Mouse (Mus musculus): ENCODE results near the gene Eya4. TPM values are rescaled to one million over a fixed set of nuclear protein-coding genes. Genes with fewer than 3 reads are reported as not detected.
A peak's percentile ranks its signal among the peaks of the same experiment; 100 is the strongest.

Gene Eya4
- polyA plus RNA-seq, 1 experiment from 2014 or later, result 7.8 TPM

GRCm38 (mm10) chr10:23230863-23231262 is 119.7 kb downstream of the Eya4 start:
- WGBS, result 64% methylated on average over 5 of the region's 5 CpGs
- no peak for ATAC-seq (ENCODE audit: insufficient number of reproducible peaks, low FRiP score, low TSS enrichment, low read depth)

GRCm38 (mm10) chr10:23223336-23223735 is 127.2 kb downstream of the Eya4 start:
- Histone ChIP-seq H3K27me3 (no peaks in the 10 kb centered on the region), H3K36me3 (no peaks in the 10 kb centered on the region), H3K4me2 (replicated peaks) (no peak overlapping the region), H3K9me3 (replicated peaks) (no peaks in the 10 kb centered on the region), H3K4me1 (0 out of 2 replicates have a peak, but pooled peaks cover 3% of the 10 kb centered on the region), H3K9ac (no peak overlapping the region), H3K4me3 (replicated peaks) (no peak overlapping the region), H3K27ac (replicated peaks) (no peak overlapping the region)
- 64% methylated on average over 5 of the region's 5 CpGs for WGBS
- no peak for ATAC-seq (ENCODE audit: insufficient number of reproducible peaks, low FRiP score, low TSS enrichment, low read depth)

More at GRCm38 (mm10) chr10:23230863-23231262, 119.7 kb downstream of the Eya4 start:
- no peak overlapping the region for H3K4me3 ChIP-seq (replicated peaks)
- no peaks in the 10 kb centered on the region for H3K27me3 ChIP-seq
- H3K9me3 ChIP-seq (replicated peaks), result no peaks in the 10 kb centered on the region
- no peaks in the 10 kb centered on the region for H3K36me3 ChIP-seq
- H3K27ac ChIP-seq (replicated peaks), result no peak overlapping the region
- no peaks in the 10 kb centered on the region for H3K4me1 ChIP-seq
- H3K9ac ChIP-seq, result no peak overlapping the region
- no peak overlapping the region for H3K4me2 ChIP-seq (replicated peaks)

- WGBS, result 35% methylated on average over 3 of the region's 3 CpGs
- no peak for ATAC-seq (ENCODE audit: insufficient number of reproducible peaks, low FRiP score, low TSS enrichment, low read depth)
- H3K4me2 ChIP-seq (replicated peaks), result no peak overlapping the region
- H3K9me3 ChIP-seq (replicated peaks), result no peaks in the 10 kb centered on the region
- H3K27me3 ChIP-seq, result no peaks in the 10 kb centered on the region
- no peak overlapping the region for H3K4me3 ChIP-seq (replicated peaks)
- no peak overlapping the region for H3K27ac ChIP-seq (replicated peaks)
- no peaks in the 10 kb centered on the region for H3K36me3 ChIP-seq
- H3K9ac ChIP-seq, result no peak overlapping the region
- H3K4me1 ChIP-seq, result 0 out of 2 replicates have a peak, but pooled peaks cover 3% of the 10 kb centered on the region
Measured at GRCm38 (mm10) chr10:23220432-23220831, 130.2 kb downstream of the Eya4 start.

- Histone ChIP-seq H3K27me3 (no peaks in the 10 kb centered on the region), H3K9ac (no peak overlapping the region), H3K36me3 (no peaks in the 10 kb centered on the region), H3K9me3 (replicated peaks) (no peaks in the 10 kb centered on the region), H3K4me1 (0 out of 2 replicates have a peak, but pooled peaks cover 5% of the 10 kb centered on the region), H3K27ac (replicated peaks) (no peak overlapping the region), H3K4me3 (replicated peaks) (no peak overlapping the region), H3K4me2 (replicated peaks) (no peak overlapping the region)
- ATAC-seq (ENCODE audit: insufficient number of reproducible peaks, low FRiP score, low TSS enrichment, low read depth), result no peak
- WGBS, result 34% methylated on average over 4 of the region's 4 CpGs
Measured at GRCm38 (mm10) chr10:23216815-23217214, 133.8 kb downstream of the Eya4 start.

- ATAC-seq (ENCODE audit: insufficient number of reproducible peaks, low FRiP score, low TSS enrichment, low read depth), result no peak
- Histone ChIP-seq H3K4me2 (replicated peaks) (no peak overlapping the region), H3K36me3 (no peaks in the 10 kb centered on the region), H3K27me3 (no peaks in the 10 kb centered on the region), H3K4me3 (replicated peaks) (no peak overlapping the region), H3K27ac (replicated peaks) (no peak overlapping the region), H3K9me3 (replicated peaks) (no peaks in the 10 kb centered on the region), H3K9ac (no peak overlapping the region), H3K4me1 (0 out of 2 replicates have a peak, but pooled peaks cover 5% of the 10 kb centered on the region)
- WGBS, result 84% methylated on average over 2 of the region's 2 CpGs
Measured at GRCm38 (mm10) chr10:23211381-23211780, 139.2 kb downstream of the Eya4 start.

- Histone ChIP-seq H3K9ac (no peak overlapping the region), H3K27ac (replicated peaks) (no peak overlapping the region), H3K27me3 (no peaks in the 10 kb centered on the region), H3K4me2 (replicated peaks) (no peak overlapping the region), H3K36me3 (no peaks in the 10 kb centered on the region), H3K4me1 (peaks cover 17% of the 10 kb centered on the region), H3K4me3 (replicated peaks) (no peak overlapping the region), H3K9me3 (replicated peaks) (no peaks in the 10 kb centered on the region)
- ATAC-seq (ENCODE audit: insufficient number of reproducible peaks, low FRiP score, low TSS enrichment, low read depth), result no peak
- 29% methylated on average over 4 of the region's 4 CpGs for WGBS
Measured at GRCm38 (mm10) chr10:23203885-23204284, 146.7 kb downstream of the Eya4 start.

GRCm38 (mm10) chr10:23203144-23203838 is 147.3 kb downstream of the Eya4 start:
- no peak for ATAC-seq (ENCODE audit: insufficient number of reproducible peaks, low FRiP score, low TSS enrichment, low read depth)
- Histone ChIP-seq H3K4me2 (replicated peaks) (no peak overlapping the region), H3K4me3 (replicated peaks) (no peak overlapping the region), H3K9ac (no peak overlapping the region), H3K27me3 (no peaks in the 10 kb centered on the region), H3K27ac (replicated peaks) (no peak overlapping the region), H3K4me1 (peaks cover 18% of the 10 kb centered on the region), H3K9me3 (replicated peaks) (no peaks in the 10 kb centered on the region), H3K36me3 (no peaks in the 10 kb centered on the region)
- 16% methylated on average over 10 of the region's 10 CpGs for WGBS

GRCm38 (mm10) chr10:23202591-23202990 is 148.0 kb downstream of the Eya4 start:
- Histone ChIP-seq H3K9me3 (replicated peaks) (no peaks in the 10 kb centered on the region), H3K4me3 (replicated peaks) (no peak overlapping the region), H3K27me3 (no peaks in the 10 kb centered on the region), H3K9ac (no peak overlapping the region), H3K4me2 (replicated peaks) (no peak overlapping the region), H3K4me1 (peaks cover 20% of the 10 kb centered on the region), H3K36me3 (no peaks in the 10 kb centered on the region), H3K27ac (replicated peaks) (no peak overlapping the region)
- WGBS, result 44% methylated on average over 4 of the region's 4 CpGs
- ATAC-seq (ENCODE audit: insufficient number of reproducible peaks, low FRiP score, low TSS enrichment, low read depth), result no peak

- Histone ChIP-seq H3K9me3 (replicated peaks) (no peaks in the 10 kb centered on the region), H3K36me3 (no peaks in the 10 kb centered on the region), H3K9ac (no peak overlapping the region), H3K27me3 (no peaks in the 10 kb centered on the region), H3K4me3 (replicated peaks) (no peak overlapping the region), H3K4me1 (peaks cover 19% of the 10 kb centered on the region), H3K27ac (replicated peaks) (no peak overlapping the region), H3K4me2 (replicated peaks) (no peak overlapping the region)
- no peak for ATAC-seq (ENCODE audit: insufficient number of reproducible peaks, low FRiP score, low TSS enrichment, low read depth)
- WGBS, result 65% methylated on average over 5 of the region's 5 CpGs
Measured at GRCm38 (mm10) chr10:23198251-23198650, 152.3 kb downstream of the Eya4 start.

GRCm38 (mm10) chr10:23196336-23196735 is 154.2 kb downstream of the Eya4 start:
- H3K4me2 ChIP-seq (replicated peaks), result no peak overlapping the region
- no peak overlapping the region for H3K27ac ChIP-seq (replicated peaks)
- ATAC-seq (ENCODE audit: insufficient number of reproducible peaks, low FRiP score, low TSS enrichment, low read depth), result no peak
- H3K9me3 ChIP-seq (replicated peaks), result no peaks in the 10 kb centered on the region
- no peak overlapping the region for H3K9ac ChIP-seq
- no peak overlapping the region for H3K4me3 ChIP-seq (replicated peaks)
- H3K27me3 ChIP-seq, result no peaks in the 10 kb centered on the region
- peaks cover 12% of the 10 kb centered on the region for H3K4me1 ChIP-seq
- 83% methylated on average over 4 of the region's 4 CpGs for WGBS
- no peaks in the 10 kb centered on the region for H3K36me3 ChIP-seq

- ATAC-seq (ENCODE audit: insufficient number of reproducible peaks, low FRiP score, low TSS enrichment, low read depth), result peak; percentile 77
- Histone ChIP-seq H3K36me3 (no peaks in the 10 kb centered on the region), H3K4me3 (replicated peaks) (no peak overlapping the region), H3K4me2 (replicated peaks) (no peak overlapping the region), H3K27ac (replicated peaks) (no peak overlapping the region; the same call in 1 of the 2 replicates), H3K9me3 (replicated peaks) (no peaks in the 10 kb centered on the region), H3K27me3 (no peaks in the 10 kb centered on the region), H3K9ac (no peak overlapping the region), H3K4me1 (peaks cover 12% of the 10 kb centered on the region)
- WGBS, result 17% methylated on average over 2 of the region's 2 CpGs
Measured at GRCm38 (mm10) chr10:23195337-23195736, 155.2 kb downstream of the Eya4 start.

GRCm38 (mm10) chr10:23189836-23190235 is 160.8 kb downstream of the Eya4 start:
- ATAC-seq (ENCODE audit: insufficient number of reproducible peaks, low FRiP score, low TSS enrichment, low read depth), result no peak
- Histone ChIP-seq H3K27me3 (no peaks in the 10 kb centered on the region), H3K27ac (replicated peaks) (no peak overlapping the region), H3K4me1 (peaks cover 3% of the 10 kb centered on the region; the same call in 1 of the 2 replicates), H3K36me3 (no peaks in the 10 kb centered on the region), H3K9me3 (replicated peaks) (no peaks in the 10 kb centered on the region), H3K9ac (no peak overlapping the region), H3K4me2 (replicated peaks) (no peak overlapping the region), H3K4me3 (replicated peaks) (no peak overlapping the region)
- 63% methylated on average over 10 of the region's 10 CpGs for WGBS
